Mouse (Mus musculus): ENCODE measurements at regions not wholly inside any gene's neighbourhood (a gene's known extent, or its start where the extent isn't known, plus 50 kb on each side); places are given as distances from the start of the nearest gene placed in this dataset.

GRCm38 (mm10) chr6:51179741-51180537 lies 252.5 kb upstream of the Nfe2l3 start:
- Histone ChIP-seq H3K4me3 (no peak overlapping the region), H3K4me2 (no peak overlapping the region), H3K36me3 (no peaks in the 10 kb centered on the region), H3K27me3 (peaks cover 66% of the 10 kb centered on the region), H3K4me1 (replicated peaks) (peaks cover 4% of the 10 kb centered on the region), H3K9ac (no peak overlapping the region), H3K27ac (no peak overlapping the region), H3K9me3 (replicated peaks) (no peaks in the 10 kb centered on the region)
- no peak for ATAC-seq (replicated peaks; ENCODE audit: insufficient number of reproducible peaks, insufficient read depth, low FRiP score, low read depth)
- 9% methylated on average over 17 of the region's 17 CpGs for WGBS

GRCm38 (mm10) chr6:51180881-51181875 lies 251.3 kb upstream of the Nfe2l3 start:
- H3K9ac ChIP-seq: no peak overlapping the region
- WGBS: 11% methylated on average over 11 of the region's 11 CpGs
- H3K9me3 ChIP-seq (replicated peaks): no peaks in the 10 kb centered on the region
- peaks cover 67% of the 10 kb centered on the region for H3K27me3 ChIP-seq
- H3K27ac ChIP-seq: no peak overlapping the region
- no peaks in the 10 kb centered on the region for H3K36me3 ChIP-seq
- peaks cover 4% of the 10 kb centered on the region for H3K4me1 ChIP-seq (replicated peaks)
- no peak overlapping the region for H3K4me2 ChIP-seq
- H3K4me3 ChIP-seq: no peak overlapping the region
- ATAC-seq (replicated peaks; ENCODE audit: insufficient number of reproducible peaks, insufficient read depth, low FRiP score, low read depth): no peak

GRCm38 (mm10) chr6:51181905-51182304 lies 250.6 kb upstream of the Nfe2l3 start:
- no peak for ATAC-seq (replicated peaks; ENCODE audit: insufficient number of reproducible peaks, insufficient read depth, low FRiP score, low read depth)

GRCm38 (mm10) chr6:51182771-51183284 lies 249.6 kb upstream of the Nfe2l3 start:
- H3K36me3 ChIP-seq: no peaks in the 10 kb centered on the region
- no peak for ATAC-seq (replicated peaks; ENCODE audit: insufficient number of reproducible peaks, insufficient read depth, low FRiP score, low read depth)
- H3K9me3 ChIP-seq (replicated peaks): no peaks in the 10 kb centered on the region
- WGBS: 8% methylated on average over 5 of the region's 5 CpGs
- no peak overlapping the region for H3K4me3 ChIP-seq
- H3K4me1 ChIP-seq (replicated peaks): peaks cover 4% of the 10 kb centered on the region
- H3K9ac ChIP-seq: no peak overlapping the region
- peaks cover 70% of the 10 kb centered on the region for H3K27me3 ChIP-seq
- no peak overlapping the region for H3K4me2 ChIP-seq
- H3K27ac ChIP-seq: no peak overlapping the region

More at GRCm38 (mm10) chr6:51181905-51182304, 250.6 kb upstream of the Nfe2l3 start:
- WGBS: 27% methylated on average over 10 of the region's 10 CpGs
- no peaks in the 10 kb centered on the region for H3K36me3 ChIP-seq
- no peak overlapping the region for H3K27ac ChIP-seq
- H3K4me2 ChIP-seq: no peak overlapping the region
- H3K4me1 ChIP-seq (replicated peaks): peaks cover 4% of the 10 kb centered on the region
- peaks cover 68% of the 10 kb centered on the region for H3K27me3 ChIP-seq
- H3K9ac ChIP-seq: no peak overlapping the region
- no peaks in the 10 kb centered on the region for H3K9me3 ChIP-seq (replicated peaks)
- H3K4me3 ChIP-seq: no peak overlapping the region

- H3K27me3 ChIP-seq: peaks cover 80% of the 10 kb centered on the region
- no peak overlapping the region for H3K27ac ChIP-seq
- no peak overlapping the region for H3K4me3 ChIP-seq
- H3K36me3 ChIP-seq: no peaks in the 10 kb centered on the region
- ATAC-seq (replicated peaks; ENCODE audit: insufficient number of reproducible peaks, insufficient read depth, low FRiP score, low read depth): no peak
- no peak overlapping the region for H3K9ac ChIP-seq
- H3K4me1 ChIP-seq (replicated peaks): peaks cover 4% of the 10 kb centered on the region
- H3K9me3 ChIP-seq (replicated peaks): no peaks in the 10 kb centered on the region
- H3K4me2 ChIP-seq: no peak overlapping the region
- WGBS: under 1% methylated on average over 21 of the region's 21 CpGs
Measured at GRCm38 (mm10) chr6:51183576-51184420, 248.7 kb upstream of the Nfe2l3 start.

- H3K4me1 ChIP-seq (replicated peaks): no peaks in the 10 kb centered on the region
- H3K9me3 ChIP-seq (replicated peaks): no peaks in the 10 kb centered on the region
- H3K27ac ChIP-seq: no peak overlapping the region
- H3K36me3 ChIP-seq: no peaks in the 10 kb centered on the region
- H3K4me2 ChIP-seq: no peak overlapping the region
- no peak overlapping the region for H3K4me3 ChIP-seq
- ATAC-seq (replicated peaks; ENCODE audit: insufficient number of reproducible peaks, insufficient read depth, low FRiP score, low read depth): no peak
- 5% methylated on average over 3 of the region's 3 CpGs for WGBS
- no peak overlapping the region for H3K9ac ChIP-seq
- peaks cover 87% of the 10 kb centered on the region for H3K27me3 ChIP-seq
Measured at GRCm38 (mm10) chr6:51184500-51184899, 248.0 kb upstream of the Nfe2l3 start.

- Histone ChIP-seq H3K27me3 (peaks cover 94% of the 10 kb centered on the region), H3K36me3 (no peaks in the 10 kb centered on the region), H3K9me3 (replicated peaks) (no peaks in the 10 kb centered on the region), H3K4me1 (replicated peaks) (no peaks in the 10 kb centered on the region), H3K4me3 (no peak overlapping the region), H3K9ac (no peak overlapping the region), H3K27ac (no peak overlapping the region), H3K4me2 (no peak overlapping the region)
- 33% methylated on average over 6 of the region's 6 CpGs for WGBS
- no peak for ATAC-seq (replicated peaks; ENCODE audit: insufficient number of reproducible peaks, insufficient read depth, low FRiP score, low read depth)
Measured at GRCm38 (mm10) chr6:51185201-51185600, 247.3 kb upstream of the Nfe2l3 start.

GRCm38 (mm10) chr6:51189173-51189572 lies 243.3 kb upstream of the Nfe2l3 start:
- H3K36me3 ChIP-seq: no peaks in the 10 kb centered on the region
- 73% methylated on average over 3 of the region's 3 CpGs for WGBS
- H3K9ac ChIP-seq: no peak overlapping the region
- no peak overlapping the region for H3K4me2 ChIP-seq
- ATAC-seq (replicated peaks; ENCODE audit: insufficient number of reproducible peaks, insufficient read depth, low FRiP score, low read depth): no peak
- H3K9me3 ChIP-seq (replicated peaks): no peaks in the 10 kb centered on the region
- H3K4me3 ChIP-seq: no peak overlapping the region
- H3K27me3 ChIP-seq: peaks cover 96% of the 10 kb centered on the region
- 0 out of 2 replicates have a peak, but pooled peaks cover 4% of the 10 kb centered on the region for H3K4me1 ChIP-seq (replicated peaks)
- H3K27ac ChIP-seq: no peak overlapping the region

- H3K36me3 ChIP-seq: no peaks in the 10 kb centered on the region
- H3K4me3 ChIP-seq: no peak overlapping the region
- H3K4me1 ChIP-seq (replicated peaks): 0 out of 2 replicates have a peak, but pooled peaks cover 4% of the 10 kb centered on the region
- H3K4me2 ChIP-seq: 0 out of 2 replicates have a peak overlapping the region, but pooled peaks have one; percentile 34
- no peaks in the 10 kb centered on the region for H3K9me3 ChIP-seq (replicated peaks)
- H3K9ac ChIP-seq: no peak overlapping the region
- no peak for ATAC-seq (replicated peaks; ENCODE audit: insufficient number of reproducible peaks, insufficient read depth, low FRiP score, low read depth)
- 47% methylated on average over 8 of the region's 8 CpGs for WGBS
- H3K27ac ChIP-seq: no peak overlapping the region
- H3K27me3 ChIP-seq: peaks cover 78% of the 10 kb centered on the region
Measured at GRCm38 (mm10) chr6:51192826-51193225, 239.6 kb upstream of the Nfe2l3 start.

- no peak for ATAC-seq (replicated peaks; ENCODE audit: insufficient number of reproducible peaks, insufficient read depth, low FRiP score, low read depth)
- WGBS: 16% methylated on average over 12 of the region's 12 CpGs
- H3K27me3 ChIP-seq: peaks cover 72% of the 10 kb centered on the region
- H3K4me2 ChIP-seq: peak overlapping the region; percentile 34; the same call in 1 of the 2 replicates
- no peaks in the 10 kb centered on the region for H3K9me3 ChIP-seq (replicated peaks)
- H3K36me3 ChIP-seq: no peaks in the 10 kb centered on the region
- H3K4me1 ChIP-seq (replicated peaks): 0 out of 2 replicates have a peak, but pooled peaks cover 4% of the 10 kb centered on the region
- H3K4me3 ChIP-seq: no peak overlapping the region
- no peak overlapping the region for H3K9ac ChIP-seq
- H3K27ac ChIP-seq: no peak overlapping the region
Measured at GRCm38 (mm10) chr6:51193356-51193755, 239.1 kb upstream of the Nfe2l3 start.

Measured in heart, embryonic 15.5 days (tissue).